Mouse (Mus musculus): ENCODE measurements around the gene Kcnf1. TPM values are rescaled to one million over a fixed set of nuclear protein-coding genes. Genes with fewer than 3 reads are reported as not detected.

Gene Kcnf1
- polyA plus RNA-seq, 2 experiments = 0.92 to 0.97 TPM

DNA sequence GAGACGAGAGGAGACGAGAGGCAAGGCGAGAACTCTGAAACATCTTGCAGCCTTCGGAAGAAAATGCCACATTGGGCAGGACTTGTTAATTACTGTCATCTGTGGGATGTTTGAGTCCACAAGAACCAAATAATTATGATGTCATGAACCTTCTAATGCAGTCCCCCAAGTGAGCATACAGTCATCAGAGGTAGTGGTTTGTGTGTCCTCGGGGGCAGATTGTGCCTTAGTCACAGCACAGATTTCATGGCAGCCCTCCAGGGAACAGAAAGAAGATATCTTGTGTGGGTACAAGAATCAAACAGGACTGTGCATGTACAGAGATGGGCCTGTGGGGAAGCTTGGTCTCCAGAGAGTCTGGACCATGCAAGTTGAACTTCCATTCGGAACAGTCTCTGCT, 17.5 kb upstream of the Kcnf1 start:
- H3K36me3 ChIP-seq (ENCODE audit: control insufficient read depth, insufficient read depth, low read length) = no peaks in the 10 kb centered on the region
- WGBS = 88% methylated on average over 6 of the region's 6 CpGs
- no peak overlapping the region for H3K4me3 ChIP-seq (replicated peaks; ENCODE audit: low read length)
- DNase-seq (ENCODE audit: low spot score) (no peak), ATAC-seq (ENCODE audit: low FRiP score, low read depth) (no peak)
- H3K4me2 ChIP-seq (replicated peaks; ENCODE audit: low read depth, low read length, severe bottlenecking) = no peak overlapping the region
- no peaks in the 10 kb centered on the region for H3K4me1 ChIP-seq (ENCODE audit: control insufficient read depth, insufficient read depth, low read length)
- H3K9ac ChIP-seq (ENCODE audit: low read depth, low read length, severe bottlenecking) = no peak overlapping the region
- H3K27ac ChIP-seq (replicated peaks; ENCODE audit: low read depth, low read length) = no peak overlapping the region
- TF ChIP-seq POLR2A (IDR thresholded peaks at IDR 0.05; ENCODE audit: borderline replicate concordance, extremely low read depth, insufficient read depth, insufficient read length) = no peak
- no peaks in the 10 kb centered on the region for H3K27me3 ChIP-seq (ENCODE audit: control insufficient read depth, insufficient read depth, low read length)
- H3K9me3 ChIP-seq (ENCODE audit: control insufficient read depth, low read length) = no peaks in the 10 kb centered on the region; the same call in 1 of the 2 replicates

DNA sequence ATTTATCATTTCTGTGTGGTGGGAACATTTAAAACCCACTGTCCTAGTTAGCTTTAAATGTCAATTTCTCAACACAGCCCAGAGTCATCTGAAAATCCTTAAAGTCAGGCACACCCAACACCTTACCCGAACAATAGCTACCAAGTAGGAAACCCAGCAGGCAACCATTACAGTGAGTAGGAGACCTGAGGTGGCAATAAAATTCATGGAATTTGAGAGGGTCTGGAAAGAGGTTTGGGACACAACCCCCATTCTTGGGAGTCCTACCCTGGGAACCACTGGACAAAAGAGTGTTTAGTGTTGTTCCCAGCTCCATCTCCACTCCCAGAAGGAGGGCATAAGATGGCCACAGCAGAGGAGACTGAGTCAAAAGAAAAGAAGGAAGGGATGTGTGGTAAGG, 16.6 kb upstream of the Kcnf1 start:
- Histone ChIP-seq H3K27ac (replicated peaks; ENCODE audit: low read depth, low read length) (no peak overlapping the region), H3K36me3 (ENCODE audit: control insufficient read depth, insufficient read depth, low read length) (no peaks in the 10 kb centered on the region), H3K4me2 (replicated peaks; ENCODE audit: low read depth, low read length, severe bottlenecking) (no peak overlapping the region), H3K4me1 (ENCODE audit: control insufficient read depth, insufficient read depth, low read length) (no peaks in the 10 kb centered on the region), H3K4me3 (replicated peaks; ENCODE audit: low read length) (no peak overlapping the region), H3K9me3 (ENCODE audit: control insufficient read depth, low read length) (no peaks in the 10 kb centered on the region; the same call in 1 of the 2 replicates), H3K9ac (ENCODE audit: low read depth, low read length, severe bottlenecking) (no peak overlapping the region), H3K27me3 (ENCODE audit: control insufficient read depth, insufficient read depth, low read length) (no peaks in the 10 kb centered on the region)
- 51% methylated on average over 1 of the region's 1 CpGs for WGBS
- DNase-seq (ENCODE audit: low spot score) (no peak), ATAC-seq (ENCODE audit: low FRiP score, low read depth) (no peak)
- no peak for TF ChIP-seq POLR2A (IDR thresholded peaks at IDR 0.05; ENCODE audit: borderline replicate concordance, extremely low read depth, insufficient read depth, insufficient read length)

DNA sequence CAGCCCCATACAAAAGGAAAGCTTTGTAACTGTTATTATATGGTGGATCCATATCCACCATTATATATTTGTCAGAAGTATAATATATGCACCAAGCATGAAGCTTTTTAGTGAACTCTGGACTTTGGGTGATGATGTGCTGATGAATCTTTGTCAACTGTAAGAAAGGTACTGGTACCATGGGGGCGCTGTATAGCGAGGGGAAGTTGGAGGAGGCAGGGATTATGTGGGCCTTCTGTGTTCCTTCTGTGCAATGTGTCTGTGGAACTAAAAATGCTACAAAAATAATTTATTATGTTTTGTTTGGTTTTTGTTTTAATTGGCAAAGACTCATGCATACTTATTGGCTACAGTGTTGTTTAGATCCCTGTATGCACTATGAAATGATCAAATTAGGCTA, 16.2 kb upstream of the Kcnf1 start:
- 89% methylated on average over 2 of the region's 2 CpGs for WGBS
- ATAC-seq (ENCODE audit: low FRiP score, low read depth) = no peak

DNA sequence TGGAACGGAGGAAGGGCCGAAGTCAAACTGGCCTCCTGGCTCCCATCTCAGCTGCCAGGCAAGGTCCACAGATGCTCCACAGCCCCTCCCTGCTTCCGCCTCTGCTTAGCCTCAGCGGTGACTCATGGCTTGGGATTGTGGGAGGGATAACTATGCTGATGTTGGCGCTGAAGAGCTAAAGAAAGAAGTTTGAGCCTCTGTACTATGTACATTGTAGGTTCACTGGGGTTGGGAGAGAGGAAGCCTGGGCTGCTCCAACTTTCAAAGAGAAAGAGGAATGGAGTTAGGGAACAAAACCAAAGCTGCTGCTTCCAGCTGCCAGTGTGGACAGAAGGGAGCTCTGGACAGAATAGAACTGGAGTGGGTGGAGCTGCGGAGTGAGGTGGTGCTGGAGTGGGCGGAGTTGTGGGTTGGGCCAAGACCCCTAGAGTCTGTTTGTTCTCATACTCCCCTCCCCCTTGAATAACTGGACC, 7.7 kb upstream of the Kcnf1 start:
- Histone ChIP-seq H3K4me3 (replicated peaks; ENCODE audit: low read length) (no peak overlapping the region), H3K4me1 (ENCODE audit: control insufficient read depth, insufficient read depth, low read length) (peaks cover 7% of the 10 kb centered on the region; the same call in 1 of the 2 replicates), H3K4me2 (replicated peaks; ENCODE audit: low read depth, low read length, severe bottlenecking) (no peak overlapping the region), H3K27me3 (ENCODE audit: control insufficient read depth, insufficient read depth, low read length) (no peaks in the 10 kb centered on the region), H3K36me3 (ENCODE audit: control insufficient read depth, insufficient read depth, low read length) (no peaks in the 10 kb centered on the region), H3K9me3 (ENCODE audit: control insufficient read depth, low read length) (no peaks in the 10 kb centered on the region), H3K9ac (ENCODE audit: low read depth, low read length, severe bottlenecking) (no peak overlapping the region), H3K27ac (replicated peaks; ENCODE audit: low read depth, low read length) (no peak overlapping the region)
- DNase-seq (ENCODE audit: low spot score) = peak; percentile 55
- peak; percentile 87 for ATAC-seq (ENCODE audit: low FRiP score, low read depth)
- 18% methylated on average over 7 of the region's 7 CpGs for WGBS
- TF ChIP-seq POLR2A (IDR thresholded peaks at IDR 0.05; ENCODE audit: borderline replicate concordance, extremely low read depth, insufficient read depth, insufficient read length) = no peak

More for the DNA sequence above, 16.2 kb upstream of the Kcnf1 start:
- H3K9me3 ChIP-seq (ENCODE audit: control insufficient read depth, low read length) = no peaks in the 10 kb centered on the region; the same call in 1 of the 2 replicates
- H3K4me2 ChIP-seq (replicated peaks; ENCODE audit: low read depth, low read length, severe bottlenecking) = no peak overlapping the region
- no peaks in the 10 kb centered on the region for H3K27me3 ChIP-seq (ENCODE audit: control insufficient read depth, insufficient read depth, low read length)
- no peak for DNase-seq (ENCODE audit: low spot score)
- TF ChIP-seq POLR2A (IDR thresholded peaks at IDR 0.05; ENCODE audit: borderline replicate concordance, extremely low read depth, insufficient read depth, insufficient read length) = no peak
- H3K4me1 ChIP-seq (ENCODE audit: control insufficient read depth, insufficient read depth, low read length) = no peaks in the 10 kb centered on the region
- no peaks in the 10 kb centered on the region for H3K36me3 ChIP-seq (ENCODE audit: control insufficient read depth, insufficient read depth, low read length)
- no peak overlapping the region for H3K9ac ChIP-seq (ENCODE audit: low read depth, low read length, severe bottlenecking)
- H3K27ac ChIP-seq (replicated peaks; ENCODE audit: low read depth, low read length) = no peak overlapping the region
- no peak overlapping the region for H3K4me3 ChIP-seq (replicated peaks; ENCODE audit: low read length)

DNA sequence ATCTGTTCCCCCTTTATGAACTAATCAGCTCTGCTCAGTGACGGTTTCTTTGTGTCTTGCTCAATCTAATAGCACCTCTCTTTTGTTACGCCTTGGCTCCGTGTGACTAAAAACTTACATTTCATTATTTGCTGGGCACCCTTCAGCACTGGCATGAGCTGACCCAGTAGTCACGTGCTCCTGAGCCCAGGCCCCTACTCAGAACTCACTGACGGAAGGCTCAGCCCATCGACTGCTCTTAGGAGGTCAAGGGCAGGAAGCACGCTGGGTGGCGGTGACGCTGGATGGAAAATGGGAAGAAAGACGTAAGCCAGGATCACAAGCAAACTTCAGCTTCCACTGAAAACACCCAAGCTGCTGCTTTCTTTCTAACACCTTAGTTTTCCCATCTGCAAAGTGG, 7.1 kb upstream of the Kcnf1 start:
- Histone ChIP-seq H3K4me3 (replicated peaks; ENCODE audit: low read length) (no peak overlapping the region), H3K36me3 (ENCODE audit: control insufficient read depth, insufficient read depth, low read length) (no peaks in the 10 kb centered on the region), H3K4me1 (ENCODE audit: control insufficient read depth, insufficient read depth, low read length) (peaks cover 7% of the 10 kb centered on the region; the same call in 1 of the 2 replicates), H3K9ac (ENCODE audit: low read depth, low read length, severe bottlenecking) (no peak overlapping the region), H3K4me2 (replicated peaks; ENCODE audit: low read depth, low read length, severe bottlenecking) (no peak overlapping the region), H3K27ac (replicated peaks; ENCODE audit: low read depth, low read length) (no peak overlapping the region), H3K27me3 (ENCODE audit: control insufficient read depth, insufficient read depth, low read length) (no peaks in the 10 kb centered on the region), H3K9me3 (ENCODE audit: control insufficient read depth, low read length) (no peaks in the 10 kb centered on the region)
- no peak for DNase-seq (ENCODE audit: low spot score)
- ATAC-seq (ENCODE audit: low FRiP score, low read depth) = peak; percentile 14; the same call in 1 of the 2 replicates
- no peak for TF ChIP-seq POLR2A (IDR thresholded peaks at IDR 0.05; ENCODE audit: borderline replicate concordance, extremely low read depth, insufficient read depth, insufficient read length)
- WGBS = 46% methylated on average over 10 of the region's 10 CpGs

All from limb, embryonic 14.5 days (tissue).